Mouse (Mus musculus): ENCODE results near the gene Cetn4. TPM values are rescaled to one million over a fixed set of nuclear protein-coding genes. Genes with fewer than 3 reads are reported as not detected.

Gene Cetn4
- polyA plus RNA-seq, 1 experiment from 2014 or later = 3.1 TPM

DNA sequence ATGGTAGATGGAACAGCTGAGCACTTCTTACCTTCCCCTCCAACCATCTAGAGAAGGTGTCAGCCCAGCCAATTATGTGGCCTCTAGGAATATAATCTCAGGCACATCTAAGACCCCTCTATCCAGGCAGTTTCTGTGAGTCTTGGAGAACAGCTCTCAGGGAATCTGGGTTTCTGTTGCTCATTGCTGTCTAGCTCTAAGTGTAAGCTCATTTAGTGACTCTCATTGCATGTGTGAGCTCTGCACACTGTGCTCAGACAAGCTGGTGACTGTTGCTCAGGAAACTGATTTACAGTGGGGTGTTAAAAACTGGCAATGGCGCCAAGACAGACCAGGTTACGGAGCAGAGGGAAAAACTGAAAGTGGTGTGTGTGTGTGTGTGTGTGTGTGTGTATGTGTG is 20.6 kb downstream of the Cetn4 start:
- no peak overlapping the region for H3K4me2 ChIP-seq
- H3K9ac ChIP-seq = no peak overlapping the region
- H3K4me3 ChIP-seq = no peak overlapping the region
- no peaks in the 10 kb centered on the region for H3K36me3 ChIP-seq
- H3K9me3 ChIP-seq = no peaks in the 10 kb centered on the region
- 81% methylated on average over 2 of the region's 2 CpGs for WGBS
- no peak overlapping the region for H3K27ac ChIP-seq (replicated peaks)
- peaks cover 10% of the 10 kb centered on the region for H3K4me1 ChIP-seq (replicated peaks)
- no peak for ATAC-seq (ENCODE audit: low read depth)
- H3K27me3 ChIP-seq = no peaks in the 10 kb centered on the region

DNA sequence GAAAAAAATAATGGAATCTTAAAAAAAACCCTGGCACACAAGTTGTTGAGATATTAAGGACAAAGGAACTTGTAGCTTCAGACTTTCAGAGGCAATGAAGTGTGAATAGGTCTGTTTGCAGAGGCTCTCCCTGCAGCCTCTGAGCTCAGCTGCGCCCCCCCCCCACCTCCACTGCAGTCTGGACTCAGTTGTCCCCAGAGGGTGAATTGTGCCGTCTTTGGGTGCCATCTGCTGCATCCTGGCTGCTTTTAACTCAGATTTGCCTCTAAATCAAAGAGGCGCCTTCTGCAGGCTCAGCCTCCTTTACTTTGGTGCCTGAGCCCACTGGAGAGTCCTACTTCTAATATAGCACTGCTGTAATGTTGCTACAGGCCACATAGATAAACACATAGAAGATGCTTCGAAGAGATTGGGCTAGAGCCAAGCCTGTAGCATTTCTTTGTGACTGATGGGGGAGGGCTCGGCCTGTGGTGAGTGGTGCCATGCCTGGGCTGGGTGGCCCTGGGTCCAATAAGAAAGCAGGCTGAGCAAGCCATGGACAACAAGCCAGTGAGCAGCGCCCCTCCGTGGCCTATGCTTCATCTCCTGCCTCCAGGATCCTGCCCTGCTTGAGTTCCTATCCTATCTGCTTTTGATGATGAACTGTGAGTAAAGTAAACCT is 21.5 kb downstream of the Cetn4 start:
- no peaks in the 10 kb centered on the region for H3K36me3 ChIP-seq

DNA sequence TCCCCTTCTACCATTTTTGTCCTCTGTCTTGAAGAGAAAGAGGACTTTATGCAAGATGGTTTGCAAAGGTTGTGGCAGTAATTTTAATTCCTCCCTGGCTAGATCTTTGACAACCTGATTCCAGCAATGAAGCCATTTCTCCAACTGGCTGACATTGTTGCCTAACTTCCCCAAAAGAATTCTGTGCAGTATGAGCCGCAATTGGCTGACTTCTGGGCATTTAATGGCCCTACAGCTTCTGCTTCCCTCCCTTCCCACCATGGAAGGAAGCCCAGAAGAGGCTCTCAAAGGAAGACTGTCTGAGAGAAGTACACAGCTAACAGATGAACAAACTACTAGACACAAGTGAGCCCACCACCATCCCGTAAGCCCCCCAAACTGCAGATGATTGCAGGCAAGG is 23.3 kb downstream of the Cetn4 start:
- no peak for ATAC-seq (ENCODE audit: low read depth)
- peaks cover 10% of the 10 kb centered on the region for H3K4me1 ChIP-seq (replicated peaks)
- H3K4me2 ChIP-seq = no peak overlapping the region
- 87% methylated on average over 2 of the region's 2 CpGs for WGBS
- no peak overlapping the region for H3K27ac ChIP-seq (replicated peaks)
- no peak overlapping the region for H3K4me3 ChIP-seq
- no peaks in the 10 kb centered on the region for H3K27me3 ChIP-seq
- no peaks in the 10 kb centered on the region for H3K36me3 ChIP-seq
- no peaks in the 10 kb centered on the region for H3K9me3 ChIP-seq
- no peak overlapping the region for H3K9ac ChIP-seq

More for the DNA sequence above, 21.5 kb downstream of the Cetn4 start:
- Histone ChIP-seq H3K4me3 (no peak overlapping the region), H3K27ac (replicated peaks) (no peak overlapping the region; the same call in 1 of the 2 replicates), H3K9ac (no peak overlapping the region), H3K4me1 (replicated peaks) (peaks cover 10% of the 10 kb centered on the region), H3K9me3 (no peaks in the 10 kb centered on the region), H3K27me3 (no peaks in the 10 kb centered on the region), H3K4me2 (no peak overlapping the region)
- ATAC-seq (ENCODE audit: low read depth) = peak; percentile 53
- 61% methylated on average over 7 of the region's 7 CpGs for WGBS

DNA sequence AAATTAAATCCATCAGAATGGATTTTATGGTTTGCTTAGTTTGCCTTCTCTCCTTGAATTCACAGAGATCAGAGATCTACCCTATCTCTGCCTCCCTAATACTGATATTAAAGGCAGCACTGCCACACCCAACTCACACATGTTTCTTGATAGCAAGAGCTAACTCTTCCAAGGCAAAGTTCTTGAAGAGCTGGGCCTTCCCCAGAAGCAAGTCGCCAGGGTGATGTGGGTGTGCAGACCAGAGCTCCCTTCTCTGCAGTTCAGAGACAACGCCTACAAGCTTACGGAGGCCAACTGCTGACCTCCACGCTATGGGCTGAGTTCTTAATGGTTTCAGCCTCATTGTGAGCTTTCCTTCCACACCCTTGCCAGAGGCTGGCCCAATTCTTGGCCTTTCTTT is 29.3 kb downstream of the Cetn4 start:
- no peak overlapping the region for H3K27ac ChIP-seq (replicated peaks)
- WGBS = 92% methylated on average over 4 of the region's 4 CpGs
- no peaks in the 10 kb centered on the region for H3K9me3 ChIP-seq
- H3K4me2 ChIP-seq = no peak overlapping the region
- no peaks in the 10 kb centered on the region for H3K4me1 ChIP-seq (replicated peaks)
- ATAC-seq (ENCODE audit: low read depth) = no peak
- no peaks in the 10 kb centered on the region for H3K36me3 ChIP-seq
- H3K9ac ChIP-seq = no peak overlapping the region
- H3K4me3 ChIP-seq = no peak overlapping the region
- H3K27me3 ChIP-seq = no peaks in the 10 kb centered on the region

DNA sequence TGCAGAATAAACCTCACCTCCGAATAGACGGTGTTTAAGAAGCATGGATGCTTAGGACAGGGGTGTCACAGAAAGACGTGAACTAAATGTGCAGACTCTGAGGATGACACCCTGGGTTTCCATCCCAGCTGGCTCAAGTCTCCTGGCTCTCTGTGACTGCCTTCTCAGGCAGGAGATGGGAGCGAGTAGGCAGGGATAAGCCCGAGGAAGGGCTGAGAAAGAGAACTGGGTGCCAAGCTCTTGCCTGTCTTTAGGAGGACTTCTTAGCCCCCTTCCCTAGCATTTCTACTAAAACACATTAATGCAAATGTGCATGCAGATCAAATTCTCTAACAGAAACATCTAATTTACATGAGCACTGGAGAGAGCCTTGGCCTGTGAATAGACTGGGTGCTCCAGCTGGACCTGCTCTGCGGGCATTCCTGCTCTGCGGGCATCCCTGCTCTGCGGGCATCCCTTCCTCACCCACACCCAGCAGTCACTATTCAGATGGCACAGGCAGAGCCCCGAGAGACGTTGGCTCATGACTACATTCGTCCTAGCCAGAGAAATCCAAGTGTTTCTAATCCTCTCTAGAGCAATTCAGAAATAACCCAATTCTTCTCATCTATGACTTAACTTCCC is 30.1 kb downstream of the Cetn4 start:
- ATAC-seq (ENCODE audit: low read depth) = no peak
- Histone ChIP-seq H3K4me3 (no peak overlapping the region), H3K27me3 (no peaks in the 10 kb centered on the region), H3K4me1 (replicated peaks) (no peaks in the 10 kb centered on the region), H3K36me3 (no peaks in the 10 kb centered on the region), H3K9me3 (no peaks in the 10 kb centered on the region), H3K4me2 (no peak overlapping the region), H3K9ac (no peak overlapping the region), H3K27ac (replicated peaks) (no peak overlapping the region)
- 79% methylated on average over 11 of the region's 11 CpGs for WGBS

DNA sequence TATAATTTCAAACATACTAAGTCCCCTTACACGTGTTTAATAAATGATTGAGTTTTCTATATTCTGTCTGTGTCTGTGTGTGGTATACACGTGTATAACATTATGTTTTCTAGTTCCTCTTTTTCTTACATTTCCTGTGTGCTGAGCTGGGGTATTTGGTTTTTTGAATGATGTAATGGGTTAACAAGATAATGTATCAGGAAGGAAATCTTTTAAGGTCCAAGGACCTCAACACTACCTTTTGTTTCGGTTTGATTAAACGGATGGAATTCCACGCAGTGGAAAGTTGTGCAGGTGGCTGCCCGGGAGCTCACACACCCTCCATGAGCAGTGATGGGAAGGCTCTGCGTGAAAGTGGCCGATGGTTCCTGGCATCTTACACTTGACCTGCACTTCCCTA is 31.6 kb downstream of the Cetn4 start:
- Histone ChIP-seq H3K36me3 (no peaks in the 10 kb centered on the region), H3K9ac (no peak overlapping the region), H3K9me3 (no peaks in the 10 kb centered on the region), H3K27ac (replicated peaks) (no peak overlapping the region), H3K4me2 (no peak overlapping the region), H3K27me3 (no peaks in the 10 kb centered on the region), H3K4me3 (no peak overlapping the region), H3K4me1 (replicated peaks) (no peaks in the 10 kb centered on the region)
- no peak for ATAC-seq (ENCODE audit: low read depth)
- WGBS = 86% methylated on average over 8 of the region's 8 CpGs

DNA sequence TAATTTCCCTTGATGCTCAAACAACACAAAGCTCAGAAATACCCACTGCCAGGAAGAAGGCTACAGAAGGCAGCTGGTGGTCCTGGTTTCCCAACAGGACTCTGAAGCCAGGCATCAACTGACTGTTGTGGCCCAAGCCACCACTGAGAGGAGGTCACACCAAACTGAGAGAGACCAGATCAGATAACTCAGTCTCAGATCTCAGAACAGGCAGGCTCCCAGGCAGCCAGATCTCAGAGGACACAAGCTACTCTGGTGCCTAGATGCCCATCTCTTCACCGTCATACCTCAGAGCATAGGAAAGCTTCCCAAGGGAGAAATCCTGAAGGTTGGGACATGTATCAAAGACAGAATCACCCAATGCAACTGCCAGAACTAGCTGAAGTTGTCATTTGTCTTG is 32.3 kb downstream of the Cetn4 start:
- ATAC-seq (ENCODE audit: low read depth) = no peak
- no peaks in the 10 kb centered on the region for H3K4me1 ChIP-seq (replicated peaks)
- H3K9me3 ChIP-seq = no peaks in the 10 kb centered on the region
- no peak overlapping the region for H3K9ac ChIP-seq
- H3K27me3 ChIP-seq = no peaks in the 10 kb centered on the region
- 77% methylated on average over 1 of the region's 1 CpGs for WGBS
- H3K27ac ChIP-seq (replicated peaks) = no peak overlapping the region
- H3K4me2 ChIP-seq = no peak overlapping the region
- no peaks in the 10 kb centered on the region for H3K36me3 ChIP-seq
- H3K4me3 ChIP-seq = no peak overlapping the region

DNA sequence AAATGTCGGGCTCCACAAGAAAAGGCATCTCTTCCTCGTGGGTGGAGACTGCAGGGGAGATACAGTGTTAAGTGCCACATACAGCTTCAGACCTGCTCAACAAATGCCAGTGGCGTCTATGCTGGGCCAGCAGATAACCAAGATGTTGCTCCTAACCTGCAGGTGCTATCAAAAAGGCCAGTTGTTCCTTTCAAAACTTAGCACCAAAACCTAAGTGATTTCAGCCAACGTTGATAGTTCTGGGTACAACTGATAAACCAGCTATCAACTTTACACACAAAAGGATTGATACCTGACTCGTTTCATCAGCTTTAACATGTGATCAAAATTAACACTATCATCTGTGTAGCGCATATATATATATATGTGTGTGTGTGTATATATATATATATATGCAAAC is 37.8 kb downstream of the Cetn4 start:
- Histone ChIP-seq H3K9ac (no peak overlapping the region), H3K4me1 (replicated peaks) (no peaks in the 10 kb centered on the region), H3K36me3 (no peaks in the 10 kb centered on the region), H3K27me3 (no peaks in the 10 kb centered on the region), H3K4me2 (no peak overlapping the region), H3K27ac (replicated peaks) (no peak overlapping the region), H3K4me3 (no peak overlapping the region), H3K9me3 (no peaks in the 10 kb centered on the region)
- 87% methylated on average over 6 of the region's 6 CpGs for WGBS
- no peak for ATAC-seq (ENCODE audit: low read depth)

DNA sequence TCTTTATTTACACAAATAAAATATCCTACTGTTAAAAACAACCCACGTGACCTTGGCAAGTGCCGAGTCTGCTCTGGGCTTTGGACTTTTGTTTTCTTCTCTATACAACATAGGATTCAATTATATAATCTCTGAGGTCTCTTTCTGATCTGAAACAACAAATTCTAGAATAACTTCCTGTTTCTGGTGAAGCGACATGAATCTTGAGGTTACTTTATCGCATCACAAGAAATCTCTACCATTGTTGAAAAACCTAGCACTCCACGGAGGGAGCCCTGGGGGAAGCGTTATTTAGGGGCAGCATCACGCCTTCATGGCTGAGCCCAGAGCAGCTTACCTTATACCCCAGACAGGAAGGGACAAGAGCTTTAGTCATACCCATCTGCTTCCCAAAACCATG is 39.4 kb downstream of the Cetn4 start:
- Histone ChIP-seq H3K36me3 (no peaks in the 10 kb centered on the region), H3K4me3 (no peak overlapping the region), H3K27me3 (no peaks in the 10 kb centered on the region), H3K27ac (replicated peaks) (no peak overlapping the region), H3K9me3 (no peaks in the 10 kb centered on the region), H3K4me1 (replicated peaks) (no peaks in the 10 kb centered on the region), H3K4me2 (no peak overlapping the region), H3K9ac (no peak overlapping the region)
- WGBS = 87% methylated on average over 7 of the region's 7 CpGs
- ATAC-seq (ENCODE audit: low read depth) = no peak

DNA sequence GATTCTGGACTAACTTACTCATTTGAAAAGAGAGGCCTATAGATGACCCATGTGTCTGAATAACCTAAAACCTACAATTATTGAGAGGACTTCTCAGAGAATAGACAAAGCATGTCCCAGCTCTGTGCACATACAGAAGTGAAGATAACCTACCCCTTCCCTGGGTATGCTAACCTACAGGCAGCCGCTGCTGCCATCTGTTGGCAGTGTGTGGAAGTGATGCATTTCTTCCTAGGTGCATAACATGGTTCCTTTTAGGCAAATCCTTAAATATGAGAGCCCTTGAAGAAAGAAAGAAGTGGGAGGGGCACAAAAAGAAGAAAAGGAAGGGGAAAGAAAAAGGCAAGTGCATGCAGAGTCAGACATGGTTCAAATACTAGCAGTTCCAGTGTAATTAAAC is 41.3 kb downstream of the Cetn4 start:
- Histone ChIP-seq H3K27ac (replicated peaks) (no peak overlapping the region), H3K4me1 (replicated peaks) (no peaks in the 10 kb centered on the region), H3K4me3 (no peak overlapping the region), H3K36me3 (no peaks in the 10 kb centered on the region), H3K9ac (no peak overlapping the region), H3K27me3 (no peaks in the 10 kb centered on the region), H3K9me3 (no peaks in the 10 kb centered on the region), H3K4me2 (no peak overlapping the region)
- ATAC-seq (ENCODE audit: low read depth) = no peak
- WGBS = 9% methylated on average over 1 of the region's 1 CpGs

DNA sequence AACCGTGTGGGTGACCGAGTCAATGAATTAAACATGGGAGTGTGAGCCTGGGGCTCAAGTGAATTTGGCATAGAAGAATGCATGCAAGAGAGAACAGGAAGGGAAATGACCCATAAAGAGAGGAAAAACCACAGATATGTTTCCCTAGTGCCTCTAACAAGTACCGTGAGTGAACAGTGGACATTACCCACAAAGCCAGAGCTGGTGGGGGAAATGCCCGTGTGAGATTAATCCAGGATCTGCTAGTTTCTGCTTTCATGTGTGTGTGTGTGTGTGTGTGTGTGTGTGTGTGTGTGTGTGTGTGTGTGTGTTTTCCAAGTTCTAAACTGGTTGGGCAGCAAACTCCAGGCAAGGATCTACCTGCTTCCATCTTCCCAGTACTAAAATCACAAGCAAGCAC is 42.6 kb downstream of the Cetn4 start:
- WGBS = 90% methylated on average over 4 of the region's 4 CpGs
- H3K4me2 ChIP-seq = no peak overlapping the region
- H3K4me3 ChIP-seq = no peak overlapping the region
- H3K36me3 ChIP-seq = no peaks in the 10 kb centered on the region
- no peak overlapping the region for H3K27ac ChIP-seq (replicated peaks)
- no peaks in the 10 kb centered on the region for H3K27me3 ChIP-seq
- no peaks in the 10 kb centered on the region for H3K4me1 ChIP-seq (replicated peaks)
- no peaks in the 10 kb centered on the region for H3K9me3 ChIP-seq
- no peak overlapping the region for H3K9ac ChIP-seq
- no peak for ATAC-seq (ENCODE audit: low read depth)

DNA sequence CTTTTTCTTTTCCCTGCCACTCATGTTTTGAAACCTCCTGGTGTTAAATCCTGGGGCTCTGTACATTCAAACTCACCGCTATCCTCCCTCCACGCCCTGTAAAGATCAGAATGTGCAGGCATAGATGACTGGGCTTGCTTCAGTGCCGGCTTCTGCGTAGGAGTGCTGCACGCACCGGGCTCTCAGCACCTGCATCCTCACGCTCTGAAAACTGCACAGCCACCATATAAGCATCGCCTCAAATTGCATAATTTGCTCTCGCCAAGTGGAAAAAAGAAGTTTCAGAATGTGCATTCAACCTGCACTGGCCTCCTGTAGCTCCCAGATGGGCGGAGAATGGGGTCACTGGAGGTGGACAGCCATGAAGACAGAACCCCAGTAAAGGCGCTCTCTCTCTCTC is 44.2 kb downstream of the Cetn4 start:
- Histone ChIP-seq H3K27me3 (no peaks in the 10 kb centered on the region), H3K9me3 (no peaks in the 10 kb centered on the region), H3K36me3 (no peaks in the 10 kb centered on the region), H3K4me3 (no peak overlapping the region), H3K4me1 (replicated peaks) (no peaks in the 10 kb centered on the region), H3K9ac (no peak overlapping the region), H3K27ac (replicated peaks) (no peak overlapping the region), H3K4me2 (no peak overlapping the region)
- 83% methylated on average over 11 of the region's 11 CpGs for WGBS
- ATAC-seq (ENCODE audit: low read depth) = no peak
